ENCODE assay signal across 10 mouse cellular contexts in the genomic region with DNA sequence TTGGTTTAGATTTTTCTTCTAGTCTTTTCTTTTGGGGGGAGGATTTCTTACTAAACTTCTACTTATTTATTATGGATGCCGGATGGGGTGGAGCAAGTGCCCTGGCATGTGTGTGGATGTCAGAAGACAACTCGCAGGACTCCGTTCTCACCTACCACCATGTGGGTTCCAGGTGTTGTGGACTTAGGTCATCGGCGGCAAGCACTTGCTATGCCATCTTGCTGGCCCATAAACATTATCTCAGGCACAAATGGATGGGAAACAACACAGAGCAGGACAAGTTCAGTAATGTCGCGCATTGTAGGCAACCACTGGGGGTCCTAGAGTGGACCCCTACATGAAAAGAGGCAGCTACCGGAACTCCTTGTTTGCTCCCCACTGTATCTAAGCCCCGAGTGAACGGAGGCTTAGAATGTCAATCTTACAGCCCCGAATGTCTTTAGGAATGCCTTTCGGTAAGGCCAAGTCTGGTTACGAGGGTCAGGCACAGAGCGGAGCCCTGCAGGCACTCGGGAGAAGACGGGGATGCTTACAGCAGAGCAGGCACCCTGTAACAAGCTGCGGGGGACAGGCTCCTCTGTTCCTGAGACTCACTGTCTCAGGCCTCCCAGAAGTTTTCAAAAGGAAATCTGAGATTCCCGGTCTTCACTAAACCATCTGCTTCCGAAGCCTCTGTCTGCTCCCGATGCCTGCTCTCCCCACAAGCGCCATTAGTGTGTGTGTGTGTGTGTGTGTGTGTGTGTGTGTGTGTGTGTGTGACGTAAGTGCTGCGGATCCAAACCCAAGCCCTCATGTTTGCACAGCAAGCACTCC. TPM values are rescaled to one million over a fixed set of nuclear protein-coding genes. Genes with fewer than 3 reads are reported as not detected.
DNase-seq lines count a peak whose midpoint lies in the region; ATAC-seq and TF ChIP-seq lines count a peak whose summit lies in the region.
"Had no signal": no experiment of that assay in that cellular context is flagged by ENCODE, and none has a peak within 500 bp of the region (broad histone marks: within the 10 kb centered on the region; RNA-seq: fewer than 3 reads in every experiment).

No protein-coding gene starts in this region.

- TF ChIP-seq POLR2A in limb, embryonic 14.5 days (IDR thresholded peaks at IDR 0.05; ENCODE audit: borderline replicate concordance, extremely low read depth, insufficient read depth, insufficient read length): no peak

- TF ChIP-seq EP300 in stomach, postnatal 0 days (optimal IDR thresholded peaks at IDR 0.05): no peak

- H3K27ac ChIP-seq in stomach, embryonic 14.5 days (ENCODE audit: low read length): no peak overlapping the region
- no peak overlapping the region for H3K27ac ChIP-seq in stomach, postnatal 0 days (replicated peaks)
- no peak overlapping the region for H3K27ac ChIP-seq in forebrain, embryonic 14.5 days (ENCODE audit: low read depth, low read length)
- no peak overlapping the region for H3K27ac ChIP-seq in limb, embryonic 14.5 days (replicated peaks; ENCODE audit: low read depth, low read length)
- no peak overlapping the region for H3K27ac ChIP-seq in stomach, embryonic 16.5 days (ENCODE audit: low read length)

- no peaks in the 10 kb centered on the region; the same call in 1 of the 2 replicates for H3K4me1 ChIP-seq in stomach, embryonic 14.5 days (ENCODE audit: control insufficient read depth, insufficient read depth, low read length)
- H3K4me1 ChIP-seq in stomach, postnatal 0 days (replicated peaks; ENCODE audit: control insufficient read depth, insufficient read depth): no peaks in the 10 kb centered on the region; the same call in 1 of the 2 replicates
- H3K4me1 ChIP-seq in forebrain, embryonic 14.5 days (ENCODE audit: control insufficient read depth, insufficient read depth, low read length): 0 out of 2 replicates have a peak, but pooled peaks cover 5% of the 10 kb centered on the region
- no peaks in the 10 kb centered on the region for H3K4me1 ChIP-seq in limb, embryonic 14.5 days (ENCODE audit: control insufficient read depth, insufficient read depth, low read length)
- H3K4me1 ChIP-seq in stomach, embryonic 16.5 days (ENCODE audit: control insufficient read depth, insufficient read depth, low read length): 0 out of 2 replicates have a peak, but pooled peaks cover 6% of the 10 kb centered on the region

- no peak for TF ChIP-seq CTCF in stomach, postnatal 0 days (IDR thresholded peaks at IDR 0.05; ENCODE audit: low read depth)

- 0 out of 2 replicates have a peak, but pooled peaks cover 7% of the 10 kb centered on the region for H3K27me3 ChIP-seq in stomach, embryonic 14.5 days (ENCODE audit: control insufficient read depth, insufficient read depth, low read length)
- H3K27me3 ChIP-seq in stomach, postnatal 0 days (ENCODE audit: control insufficient read depth, insufficient read depth, low read length): no peaks in the 10 kb centered on the region
- peaks cover 11% of the 10 kb centered on the region for H3K27me3 ChIP-seq in forebrain, embryonic 14.5 days (replicated peaks; ENCODE audit: control insufficient read depth, insufficient read depth, low read length)
- peaks cover 19% of the 10 kb centered on the region; the same call in 1 of the 2 replicates for H3K27me3 ChIP-seq in limb, embryonic 14.5 days (ENCODE audit: control insufficient read depth, insufficient read depth, low read length)
- peaks cover 5% of the 10 kb centered on the region; the same call in 1 of the 2 replicates for H3K27me3 ChIP-seq in stomach, embryonic 16.5 days (ENCODE audit: control insufficient read depth, insufficient read depth, low read length)

- ATAC-seq in stomach, embryonic 14.5 days (ENCODE audit: insufficient number of reproducible peaks, insufficient read depth, low FRiP score, low read depth): no peak
- no peak for ATAC-seq in stomach, postnatal 0 days (ENCODE audit: low FRiP score, low TSS enrichment)
- peak; percentile 40; the same call in 1 of the 2 replicates for ATAC-seq in forebrain, embryonic 14.5 days
- 0 out of 2 replicates have a peak, but pooled peaks have one; percentile 41 for ATAC-seq in limb, embryonic 14.5 days (ENCODE audit: low FRiP score, low read depth)
- ATAC-seq in stomach, embryonic 16.5 days (ENCODE audit: insufficient read depth, low FRiP score): no peak
- ATAC-seq in erythroblast, adult 5-6 weeks (replicated peaks; ENCODE audit: low FRiP score, poor library complexity, severe bottlenecking): no peak

- no peak for DNase-seq in stomach, postnatal 0 days (ENCODE audit: low spot score)
- DNase-seq in forebrain, embryonic 14.5 days (ENCODE audit: low spot score): no peak
- no peak for DNase-seq in limb, embryonic 14.5 days (ENCODE audit: low spot score)
- DNase-seq in cerebellum, adult 9-11 months: no peak
- DNase-seq in right cerebral cortex, postnatal 14 days: no peak
- DNase-seq: lung, postnatal 36 days; right cerebral cortex, adult 18-20 months had no signal

- WGBS in stomach, embryonic 14.5 days: 20% methylated on average over 23 of the region's 23 CpGs
- WGBS in stomach, postnatal 0 days: 27% methylated on average over 23 of the region's 23 CpGs
- WGBS in forebrain, embryonic 14.5 days: 34% methylated on average over 23 of the region's 23 CpGs
- WGBS in limb, embryonic 14.5 days: 16% methylated on average over 22 of the region's 23 CpGs
- WGBS in stomach, embryonic 16.5 days: 23% methylated on average over 23 of the region's 23 CpGs

- no peak overlapping the region for H3K9ac ChIP-seq in stomach, embryonic 14.5 days (replicated peaks; ENCODE audit: low read depth, low read length)
- no peak overlapping the region for H3K9ac ChIP-seq in stomach, postnatal 0 days (ENCODE audit: low read length)
- H3K9ac ChIP-seq in forebrain, embryonic 14.5 days (ENCODE audit: low read length): no peak overlapping the region
- H3K9ac ChIP-seq in limb, embryonic 14.5 days (ENCODE audit: low read depth, low read length, severe bottlenecking): 0 out of 2 replicates have a peak overlapping the region, but pooled peaks have one; percentile 3
- no peak overlapping the region for H3K9ac ChIP-seq in stomach, embryonic 16.5 days (ENCODE audit: low read length)

- H3K9me3 ChIP-seq in stomach, embryonic 14.5 days (ENCODE audit: control insufficient read depth, low read depth, low read length): no peaks in the 10 kb centered on the region
- H3K9me3 ChIP-seq in stomach, postnatal 0 days (ENCODE audit: control insufficient read depth, low read length): no peaks in the 10 kb centered on the region
- H3K9me3 ChIP-seq in forebrain, embryonic 14.5 days (replicated peaks; ENCODE audit: control insufficient read depth, low read length): no peaks in the 10 kb centered on the region
- H3K9me3 ChIP-seq in limb, embryonic 14.5 days (ENCODE audit: control insufficient read depth, low read length): no peaks in the 10 kb centered on the region
- no peaks in the 10 kb centered on the region for H3K9me3 ChIP-seq in stomach, embryonic 16.5 days (replicated peaks; ENCODE audit: control insufficient read depth, low read length)

- H3K4me3 ChIP-seq in stomach, embryonic 14.5 days (ENCODE audit: low read depth, low read length): 0 out of 2 replicates have a peak overlapping the region, but pooled peaks have one; percentile 9
- H3K4me3 ChIP-seq in stomach, postnatal 0 days (ENCODE audit: low read depth, low read length): no peak overlapping the region
- H3K4me3 ChIP-seq in forebrain, embryonic 14.5 days (ENCODE audit: low read depth, low read length): peak overlapping the region; percentile 4; the same call in 1 of the 2 replicates
- peak overlapping the region; percentile 13 for H3K4me3 ChIP-seq in limb, embryonic 14.5 days (replicated peaks; ENCODE audit: low read length)
- no peak overlapping the region for H3K4me3 ChIP-seq in stomach, embryonic 16.5 days (replicated peaks; ENCODE audit: low read length)

- H3K36me3 ChIP-seq in stomach, embryonic 14.5 days (ENCODE audit: control insufficient read depth, insufficient read depth, low read length): no peaks in the 10 kb centered on the region
- H3K36me3 ChIP-seq in stomach, postnatal 0 days (ENCODE audit: control insufficient read depth, insufficient read depth, low read length): no peaks in the 10 kb centered on the region
- no peaks in the 10 kb centered on the region for H3K36me3 ChIP-seq in forebrain, embryonic 14.5 days (ENCODE audit: control insufficient read depth, insufficient read depth, low read length)
- H3K36me3 ChIP-seq in limb, embryonic 14.5 days (ENCODE audit: control insufficient read depth, insufficient read depth, low read length): no peaks in the 10 kb centered on the region
- no peaks in the 10 kb centered on the region for H3K36me3 ChIP-seq in stomach, embryonic 16.5 days (ENCODE audit: control insufficient read depth, insufficient read depth, low read length)

- peak overlapping the region; percentile 33 for H3K4me2 ChIP-seq in stomach, embryonic 14.5 days (replicated peaks; ENCODE audit: low read depth, low read length)
- H3K4me2 ChIP-seq in stomach, postnatal 0 days (replicated peaks; ENCODE audit: low read depth): no peak overlapping the region; the same call in 1 of the 2 replicates
- peak overlapping the region; percentile 36 for H3K4me2 ChIP-seq in forebrain, embryonic 14.5 days (ENCODE audit: low read length)
- H3K4me2 ChIP-seq in limb, embryonic 14.5 days (replicated peaks; ENCODE audit: low read depth, low read length, severe bottlenecking): peak overlapping the region; percentile 36
- 0 out of 2 replicates have a peak overlapping the region, but pooled peaks have one; percentile 12 for H3K4me2 ChIP-seq in stomach, embryonic 16.5 days (ENCODE audit: low read depth, low read length)

RNA-seq across cellular contexts. Expression of gene Bcas1, which starts 16.8 kb away (rescaled TPM):
- polyA plus RNA-seq in stomach, embryonic 14.5 days (2014; fragmentation: Nextera tagmentation; extraction: Ambion mirVana): 1.5 and 2.6 TPM in 2 replicates
- polyA plus RNA-seq in stomach, postnatal 0 days (2015; fragmentation: Nextera tagmentation; extraction: Ambion mirVana): 33.0 and 34.7 TPM in 2 replicates
- 1.4 and 2.1 TPM in 2 replicates for polyA plus RNA-seq in forebrain, embryonic 14.5 days (2014; fragmentation: Nextera tagmentation; extraction: Ambion mirVana)
- polyA plus RNA-seq in limb, embryonic 14.5 days (2012; rRNA removed): 0.74 and 1.0 TPM in 2 replicates
- 0.33 and 0.45 TPM in 2 replicates for polyA plus RNA-seq in limb, embryonic 14.5 days (2014; fragmentation: Nextera tagmentation; extraction: Ambion mirVana)
- 8.9 and 13.2 TPM in 2 replicates for polyA plus RNA-seq in stomach, embryonic 16.5 days (2015; fragmentation: Nextera tagmentation; extraction: Ambion mirVana)
- 1.3 TPM in 1 of 2 replicates, not detected in the other for total RNA-seq in erythroblast, adult 5-6 weeks (2015; ENCODE audit: low replicate concordance)
- total RNA-seq in erythroblast, adult 5-6 weeks (2017; ENCODE audit: low replicate concordance): 1.3 TPM in 1 of 2 replicates, not detected in the other

Comparison
In these comparisons a context has a peak if more than half of its experiments do, and no peak if none do; other contexts are left out.
1. H3K4me3 ChIP-seq: peak in stomach, embryonic 14.5 days (single experiment), forebrain, embryonic 14.5 days (single experiment) and limb, embryonic 14.5 days (single experiment); none in stomach, postnatal 0 days (single experiment) and stomach, embryonic 16.5 days (single experiment).
2. ATAC-seq: peak in forebrain, embryonic 14.5 days (single experiment) and limb, embryonic 14.5 days (single experiment); none in stomach, embryonic 14.5 days (single experiment), stomach, postnatal 0 days (single experiment), stomach, embryonic 16.5 days (single experiment) and erythroblast, adult 5-6 weeks (single experiment).